Mouse (Mus musculus) kidney, adult 2 months (tissue): ENCODE data around the gene Meis1. TPM values are rescaled to one million over a fixed set of nuclear protein-coding genes. Genes with fewer than 3 reads are reported as not detected.

Experiments
- DNase-seq: peaks from one replicate; pipeline ENCODE4 v3.0.0; 2021
- H3K27ac ChIP-seq: fragments of 200-500 bp; 2 replicates; pipeline ENCODE4 v1.5.1; 2012; ENCODE audit warnings: low read depth, low read length, control low read depth, inconsistent platforms; ENCODE audit not compliant: insufficient read depth
- H3K27me3 ChIP-seq: fragments of 200-500 bp; replicated peaks from 2 replicates; pipeline ENCODE4 v1.6.1; 2012; ENCODE audit warnings: mild to moderate bottlenecking, moderate library complexity, low read length, inconsistent platforms; ENCODE audit not compliant: control insufficient read depth, insufficient read depth
- H3K36me3 ChIP-seq: fragments of 200-500 bp; 2 replicates; pipeline ENCODE4 v1.6.1; 2012; ENCODE audit warnings: mild to moderate bottlenecking, moderate library complexity, low read length, inconsistent platforms; ENCODE audit not compliant: control insufficient read depth, insufficient read depth
- H3K4me1 ChIP-seq: fragments of 200-500 bp; 2 replicates; pipeline ENCODE4 v1.6.1; 2011; ENCODE audit warnings: low read length; ENCODE audit not compliant: control insufficient read depth, insufficient read depth
- H3K4me3 ChIP-seq: fragments of 200-500 bp; 2 replicates; pipeline ENCODE4 v1.5.1; 2011; ENCODE audit warnings: mild to moderate bottlenecking, low read depth, low read length, control low read depth; ENCODE audit not compliant: insufficient read depth
- CTCF ChIP-seq: fragments of 200-500 bp; conservative IDR thresholded peaks from 2 replicates; pipeline ENCODE4 v1.5.1; 2011; ENCODE audit warnings: low read depth, mild to moderate bottlenecking, control low read depth, low read length, moderate library complexity, mixed read lengths; ENCODE audit not compliant: insufficient read depth, insufficient read length
- POLR2A ChIP-seq: fragments of 200-500 bp; IDR thresholded peaks from one replicate; pipeline ENCODE4 v1.6.1; 2011; ENCODE audit warnings: low read depth, low read length, control low read depth
- WGBS: fragments of 180-500 bp; shearing (Covaris S2); methylation state at CpG from one replicate; pipeline ENCODE4 v1.1.7; 2018; 5-methylcytosine and 5-hydroxymethylcytosine counted together
- polyA plus RNA-seq: library from polyadenylated mRNA; depleted of rRNA; stranded (reverse); fragments of >200 nt; gene quantifications from 2 replicates; pipeline ENCODE4 v1.2.3, GENCODE M21; 2012

The Meis1 gene
- polyA plus RNA-seq, 1 experiment, result 6.2 TPM

GRCm38 (mm10) chr11:19013141-19014112, 5.4 kb downstream of the Meis1 start:
- H3K36me3 ChIP-seq, result no peaks in the 10 kb centered on the region
- WGBS, result 60% methylated on average over 25 of the region's 25 CpGs
- TF ChIP-seq POLR2A (no peak), CTCF (no peak)
- H3K4me3 ChIP-seq, result peak overlapping the region; percentile 23; the same call in 1 of the 2 replicates
- H3K27ac ChIP-seq, result 0 out of 2 replicates have a peak overlapping the region, but pooled peaks have one; percentile 2
- no peaks in the 10 kb centered on the region for H3K4me1 ChIP-seq
- H3K27me3 ChIP-seq, result no peaks in the 10 kb centered on the region
- no peak for DNase-seq

GRCm38 (mm10) chr11:19012463-19013115, 6.2 kb downstream of the Meis1 start:
- H3K36me3 ChIP-seq, result no peaks in the 10 kb centered on the region
- H3K4me3 ChIP-seq, result no peak overlapping the region
- no peaks in the 10 kb centered on the region for H3K4me1 ChIP-seq
- H3K27ac ChIP-seq, result no peak overlapping the region
- 62% methylated on average over 2 of the region's 2 CpGs for WGBS
- DNase-seq, result no peak
- no peaks in the 10 kb centered on the region; the same call in 1 of the 2 replicates for H3K27me3 ChIP-seq
- TF ChIP-seq CTCF (no peak), POLR2A (no peak)

- Histone ChIP-seq H3K36me3 (no peaks in the 10 kb centered on the region), H3K4me1 (no peaks in the 10 kb centered on the region), H3K27ac (no peak overlapping the region), H3K4me3 (no peak overlapping the region), H3K27me3 (no peaks in the 10 kb centered on the region; the same call in 1 of the 2 replicates)
- TF ChIP-seq POLR2A (no peak), CTCF (no peak)
- no peak for DNase-seq
- 69% methylated on average over 2 of the region's 2 CpGs for WGBS
Observed at GRCm38 (mm10) chr11:19012001-19012400, 6.8 kb downstream of the Meis1 start.

GRCm38 (mm10) chr11:19011108-19011805, 7.5 kb downstream of the Meis1 start:
- no peaks in the 10 kb centered on the region for H3K36me3 ChIP-seq
- H3K27ac ChIP-seq, result no peak overlapping the region
- no peaks in the 10 kb centered on the region; the same call in 1 of the 2 replicates for H3K27me3 ChIP-seq
- no peak overlapping the region for H3K4me3 ChIP-seq
- H3K4me1 ChIP-seq, result no peaks in the 10 kb centered on the region
- TF ChIP-seq POLR2A (no peak), CTCF (no peak)
- 69% methylated on average over 9 of the region's 9 CpGs for WGBS
- DNase-seq, result no peak

GRCm38 (mm10) chr11:19010396-19010811, 8.4 kb downstream of the Meis1 start:
- 42% methylated on average over 14 of the region's 14 CpGs for WGBS
- H3K4me1 ChIP-seq, result no peaks in the 10 kb centered on the region
- H3K27me3 ChIP-seq, result no peaks in the 10 kb centered on the region; the same call in 1 of the 2 replicates
- no peak overlapping the region; the same call in 1 of the 2 replicates for H3K27ac ChIP-seq
- no peaks in the 10 kb centered on the region for H3K36me3 ChIP-seq
- no peak overlapping the region for H3K4me3 ChIP-seq
- TF ChIP-seq CTCF, result no peak
- no peak for TF ChIP-seq POLR2A
- no peak for DNase-seq

GRCm38 (mm10) chr11:19009536-19010395, 9.0 kb downstream of the Meis1 start:
- Histone ChIP-seq H3K4me3 (no peak overlapping the region), H3K27me3 (no peaks in the 10 kb centered on the region; the same call in 1 of the 2 replicates), H3K27ac (no peak overlapping the region; the same call in 1 of the 2 replicates), H3K36me3 (no peaks in the 10 kb centered on the region), H3K4me1 (no peaks in the 10 kb centered on the region)
- TF ChIP-seq CTCF (no peak), POLR2A (no peak)
- no peak for DNase-seq
- WGBS, result 65% methylated on average over 17 of the region's 17 CpGs
